14 mouse cellular contexts compared by ENCODE assay signal in genomic region chr9:53257772-53258171, GRCm38 (mm10). TPM values are rescaled to one million over a fixed set of nuclear protein-coding genes. Genes with fewer than 3 reads are reported as not detected.
DNase-seq lines count a peak whose midpoint lies in the region; ATAC-seq and TF ChIP-seq lines count a peak whose summit lies in the region.
"Had no signal": no experiment of that assay in that cellular context is flagged by ENCODE, and none has a peak within 500 bp of the region (broad histone marks: within the 10 kb centered on the region; RNA-seq: fewer than 3 reads in every experiment).

No protein-coding gene starts in this region.

- 2% methylated on average over 3 of the region's 3 CpGs for WGBS in neural tube, embryonic 13.5 days
- WGBS in neural tube, embryonic 15.5 days, result 8% methylated on average over 3 of the region's 3 CpGs
- 7% methylated on average over 3 of the region's 3 CpGs for WGBS in limb, embryonic 14.5 days
- WGBS in kidney, embryonic 14.5 days, result 9% methylated on average over 3 of the region's 3 CpGs

- H3K27me3 ChIP-seq in neural tube, embryonic 13.5 days, result no peaks in the 10 kb centered on the region
- no peaks in the 10 kb centered on the region for H3K27me3 ChIP-seq in neural tube, embryonic 15.5 days (replicated peaks)
- H3K27me3 ChIP-seq in limb, embryonic 14.5 days (ENCODE audit: control insufficient read depth, insufficient read depth, low read length), result no peaks in the 10 kb centered on the region
- H3K27me3 ChIP-seq in kidney, embryonic 14.5 days (ENCODE audit: control insufficient read depth, insufficient read depth, low read length), result no peaks in the 10 kb centered on the region
- H3K27me3 ChIP-seq: intestine, embryonic 15.5 days had no signal

- peak overlapping the region; percentile 75 for H3K27ac ChIP-seq in layer of hippocampus, adult 2 months
- H3K27ac ChIP-seq in neural tube, embryonic 13.5 days (replicated peaks), result no peak overlapping the region
- H3K27ac ChIP-seq in neural tube, embryonic 15.5 days (replicated peaks), result no peak overlapping the region
- peak overlapping the region; percentile 45; the same call in 1 of the 2 replicates for H3K27ac ChIP-seq in cortical plate, adult 2 months (ENCODE audit: insufficient read depth, low read length)
- no peak overlapping the region for H3K27ac ChIP-seq in limb, embryonic 14.5 days (replicated peaks; ENCODE audit: low read depth, low read length)
- no peak overlapping the region for H3K27ac ChIP-seq in kidney, embryonic 14.5 days (ENCODE audit: low read depth, low read length)
- H3K27ac ChIP-seq: heart, adult 2 months; intestine, embryonic 15.5 days had no signal

- TF ChIP-seq POLR2A in cortical plate, adult 2 months (IDR thresholded peaks at IDR 0.05; ENCODE audit: extremely low read depth, insufficient read depth, low read length), result no peak
- no peak for TF ChIP-seq POLR2A in limb, embryonic 14.5 days (IDR thresholded peaks at IDR 0.05; ENCODE audit: borderline replicate concordance, extremely low read depth, insufficient read depth, insufficient read length)

- peaks cover 8% of the 10 kb centered on the region for H3K4me1 ChIP-seq in neural tube, embryonic 13.5 days (replicated peaks)
- H3K4me1 ChIP-seq in neural tube, embryonic 15.5 days, result no peaks in the 10 kb centered on the region
- peaks cover 1% of the 10 kb centered on the region for H3K4me1 ChIP-seq in cortical plate, adult 2 months (ENCODE audit: control insufficient read depth, insufficient read depth, low read length)
- no peaks in the 10 kb centered on the region for H3K4me1 ChIP-seq in limb, embryonic 14.5 days (ENCODE audit: control insufficient read depth, insufficient read depth, low read length)
- no peaks in the 10 kb centered on the region for H3K4me1 ChIP-seq in kidney, embryonic 14.5 days (ENCODE audit: control insufficient read depth, insufficient read depth, low read length)

- ATAC-seq in neural tube, embryonic 13.5 days (ENCODE audit: low read depth), result no peak
- ATAC-seq in neural tube, embryonic 15.5 days (ENCODE audit: low FRiP score), result no peak
- ATAC-seq in limb, embryonic 14.5 days (ENCODE audit: low FRiP score, low read depth), result peak; percentile 55; the same call in 1 of the 2 replicates
- ATAC-seq in kidney, embryonic 14.5 days (ENCODE audit: low FRiP score, low TSS enrichment), result no peak
- ATAC-seq: CD4-positive, CD25-positive, alpha-beta regulatory T cell, adult 4 months; intestine, embryonic 15.5 days had no signal

- no peak for DNase-seq in layer of hippocampus, adult 2 months (ENCODE audit: low spot score in 2 of 2)
- DNase-seq in layer of hippocampus, postnatal 10 days (ENCODE audit: low spot score in 2 of 2), result no peak
- no peak for DNase-seq in limb, embryonic 14.5 days (ENCODE audit: low spot score)
- no peak for DNase-seq in adrenal gland, postnatal 4 days (ENCODE audit: low spot score in 2 of 2)
- DNase-seq: adrenal gland, postnatal 10 days; heart, adult 2 months; heart, postnatal 36 days had no signal

- TF ChIP-seq CTCF in layer of hippocampus, adult 2 months (conservative IDR thresholded peaks at IDR 0.05), result no peak
- no peak for TF ChIP-seq CTCF in cortical plate, adult 2 months (IDR thresholded peaks at IDR 0.05; ENCODE audit: extremely low read depth, insufficient read depth, low read length)

- H3K4me3 ChIP-seq in layer of hippocampus, adult 2 months, result no peak overlapping the region
- no peak overlapping the region for H3K4me3 ChIP-seq in neural tube, embryonic 13.5 days
- no peak overlapping the region for H3K4me3 ChIP-seq in neural tube, embryonic 15.5 days (replicated peaks)
- no peak overlapping the region for H3K4me3 ChIP-seq in cortical plate, adult 2 months (ENCODE audit: insufficient read depth, low read length)
- H3K4me3 ChIP-seq in limb, embryonic 14.5 days (replicated peaks; ENCODE audit: low read length), result no peak overlapping the region
- H3K4me3 ChIP-seq in kidney, embryonic 14.5 days (ENCODE audit: low read length), result no peak overlapping the region
- H3K4me3 ChIP-seq: heart, adult 2 months; intestine, embryonic 15.5 days had no signal

- no peaks in the 10 kb centered on the region for H3K36me3 ChIP-seq in neural tube, embryonic 13.5 days
- H3K36me3 ChIP-seq in neural tube, embryonic 15.5 days, result no peaks in the 10 kb centered on the region
- H3K36me3 ChIP-seq in limb, embryonic 14.5 days (ENCODE audit: control insufficient read depth, insufficient read depth, low read length), result no peaks in the 10 kb centered on the region
- H3K36me3 ChIP-seq in kidney, embryonic 14.5 days (ENCODE audit: control insufficient read depth, insufficient read depth, low read length), result no peaks in the 10 kb centered on the region
- H3K36me3 ChIP-seq: intestine, embryonic 15.5 days had no signal

- no peaks in the 10 kb centered on the region for H3K9me3 ChIP-seq in neural tube, embryonic 13.5 days
- H3K9me3 ChIP-seq in neural tube, embryonic 15.5 days (replicated peaks), result no peaks in the 10 kb centered on the region
- H3K9me3 ChIP-seq in limb, embryonic 14.5 days (ENCODE audit: control insufficient read depth, low read length), result no peaks in the 10 kb centered on the region
- H3K9me3 ChIP-seq in kidney, embryonic 14.5 days (ENCODE audit: control insufficient read depth, low read length), result no peaks in the 10 kb centered on the region
- H3K9me3 ChIP-seq: intestine, embryonic 15.5 days had no signal

- H3K9ac ChIP-seq in neural tube, embryonic 13.5 days, result 0 out of 2 replicates have a peak overlapping the region, but pooled peaks have one; percentile 8
- H3K9ac ChIP-seq in neural tube, embryonic 15.5 days (replicated peaks), result no peak overlapping the region
- H3K9ac ChIP-seq in limb, embryonic 14.5 days (ENCODE audit: low read depth, low read length, severe bottlenecking), result no peak overlapping the region
- H3K9ac ChIP-seq in kidney, embryonic 14.5 days (ENCODE audit: low read depth, low read length), result no peak overlapping the region
- H3K9ac ChIP-seq: intestine, embryonic 15.5 days had no signal

- H3K4me2 ChIP-seq in neural tube, embryonic 13.5 days, result no peak overlapping the region
- H3K4me2 ChIP-seq in neural tube, embryonic 15.5 days, result no peak overlapping the region
- no peak overlapping the region for H3K4me2 ChIP-seq in limb, embryonic 14.5 days (replicated peaks; ENCODE audit: low read depth, low read length, severe bottlenecking)
- no peak overlapping the region for H3K4me2 ChIP-seq in kidney, embryonic 14.5 days (replicated peaks; ENCODE audit: low read depth, low read length)
- H3K4me2 ChIP-seq: intestine, embryonic 15.5 days had no signal

RNA-seq across cellular contexts. Expression of gene Ddx10, which starts 9.9 kb away (rescaled TPM):
- total RNA-seq in layer of hippocampus, adult 2 months (2021), result 10 to 100 TPM; 20.1 to 21.6 TPM
- total RNA-seq in layer of hippocampus, postnatal 10 days (2021), result 10 to 100 TPM; 21.9 to 22.5 TPM
- polyA plus RNA-seq in neural tube, embryonic 13.5 days (2015; fragmentation: Nextera tagmentation; extraction: Ambion mirVana), result 26.6 and 26.7 TPM in 2 replicates
- 23.4 and 27.1 TPM in 2 replicates for polyA plus RNA-seq in neural tube, embryonic 15.5 days (2015; fragmentation: Nextera tagmentation; extraction: Ambion mirVana)
- polyA plus RNA-seq in cortical plate, adult 2 months (2012; rRNA removed), result 11.5 and 12.5 TPM in 2 replicates
- 8.5 and 14.3 TPM in 2 replicates for polyA plus RNA-seq in limb, embryonic 14.5 days (2012; rRNA removed)
- polyA plus RNA-seq in limb, embryonic 14.5 days (2014; fragmentation: Nextera tagmentation; extraction: Ambion mirVana), result 26.9 and 27.4 TPM in 2 replicates
- total RNA-seq in adrenal gland, postnatal 4 days (2021), result 10 to 100 TPM; 23.5 to 26.9 TPM
- polyA plus RNA-seq in kidney, embryonic 14.5 days (2014; fragmentation: Nextera tagmentation; extraction: Ambion mirVana), result 26.0 and 35.7 TPM in 2 replicates

RNA-seq across cellular contexts. Expression of gene Exph5, which starts 43.7 kb away (rescaled TPM):
- 1 to 10 TPM; 3.7 to 4.0 TPM for total RNA-seq in layer of hippocampus, adult 2 months (2021)
- 1 to 10 TPM; 1.7 to 2.1 TPM for total RNA-seq in layer of hippocampus, postnatal 10 days (2021)
- polyA plus RNA-seq in neural tube, embryonic 13.5 days (2015; fragmentation: Nextera tagmentation; extraction: Ambion mirVana), result 0.08 and 0.10 TPM in 2 replicates
- 0.38 and 0.66 TPM in 2 replicates for polyA plus RNA-seq in neural tube, embryonic 15.5 days (2015; fragmentation: Nextera tagmentation; extraction: Ambion mirVana)
- polyA plus RNA-seq in cortical plate, adult 2 months (2012; rRNA removed), result 6.5 and 7.1 TPM in 2 replicates
- polyA plus RNA-seq in limb, embryonic 14.5 days (2012; rRNA removed), result 0.29 and 0.47 TPM in 2 replicates
- 1.9 and 2.3 TPM in 2 replicates for polyA plus RNA-seq in limb, embryonic 14.5 days (2014; fragmentation: Nextera tagmentation; extraction: Ambion mirVana)
- 1 to 10 TPM in 1 of 2 experiments, under 1 TPM in 1; 0.68 to 1.8 TPM for total RNA-seq in adrenal gland, postnatal 4 days (2021)
- 1.1 and 2.1 TPM in 2 replicates for polyA plus RNA-seq in kidney, embryonic 14.5 days (2014; fragmentation: Nextera tagmentation; extraction: Ambion mirVana)
- total RNA-seq: monocyte, adult 5-6 weeks had no signal

Comparison
In these comparisons a context has a peak if more than half of its experiments do, and no peak if none do; other contexts are left out.
1. H3K27ac ChIP-seq: peak in layer of hippocampus, adult 2 months (single experiment) and cortical plate, adult 2 months (single experiment); none in neural tube, embryonic 13.5 days (single experiment), neural tube, embryonic 15.5 days (single experiment), limb, embryonic 14.5 days (single experiment) and kidney, embryonic 14.5 days (single experiment).